ENCODE assay signal across 9 mouse cellular contexts in the genomic region with DNA sequence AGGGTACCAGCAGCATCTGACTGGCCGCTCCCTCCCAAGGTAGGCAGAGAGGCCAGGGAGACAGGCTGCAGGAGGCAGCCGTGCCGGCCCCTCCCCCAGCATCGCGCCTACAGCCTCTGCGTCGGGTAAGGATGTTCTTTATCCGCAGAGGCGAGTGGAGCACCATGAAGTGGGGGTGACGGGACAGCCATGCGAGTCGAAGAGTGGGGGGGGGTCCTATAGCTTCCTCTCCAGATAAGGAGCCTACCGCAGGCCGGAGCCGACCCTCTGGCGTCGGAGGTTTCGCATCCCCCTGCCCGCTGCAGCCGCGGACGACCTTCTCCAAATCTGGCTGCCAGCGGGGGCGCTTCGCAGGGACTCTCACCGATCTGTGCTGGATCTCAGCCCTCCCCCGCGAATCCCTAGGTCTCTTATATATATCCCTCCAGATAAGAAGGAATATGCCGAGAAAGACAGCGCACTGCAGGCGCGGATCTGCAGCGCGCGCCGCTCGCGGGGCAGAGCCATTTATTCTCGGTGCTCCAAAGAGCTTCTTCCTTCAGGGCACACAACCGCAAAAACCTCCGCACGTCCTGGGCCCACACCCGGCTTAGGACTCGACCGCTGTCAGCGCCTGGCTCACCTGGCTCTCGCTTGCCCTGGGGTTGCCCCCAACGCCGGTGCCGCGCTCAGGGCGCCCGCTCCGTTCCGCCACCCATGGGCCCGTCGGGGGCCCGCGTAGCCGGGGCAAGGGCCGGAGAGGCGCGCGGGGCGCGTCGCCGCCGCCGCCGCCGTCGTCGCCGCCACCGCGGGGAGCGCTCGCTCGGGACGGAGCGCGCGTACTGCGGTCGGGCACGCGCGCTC. TPM values are rescaled to one million over a fixed set of nuclear protein-coding genes. Genes with fewer than 3 reads are reported as not detected.
A peak's percentile ranks its signal among the peaks of the same experiment; 100 is the strongest.
DNase-seq lines count a peak whose midpoint lies in the region; ATAC-seq lines count a peak whose summit lies in the region.
"Had no signal": no experiment of that assay in that cellular context is flagged by ENCODE, and none has a peak within 500 bp of the region (broad histone marks: within the 10 kb centered on the region; RNA-seq: fewer than 3 reads in every experiment).

No protein-coding gene starts in this region.

- H3K27me3 ChIP-seq in embryonic facial prominence, embryonic 13.5 days, result peaks cover 100% of the 10 kb centered on the region
- H3K27me3 ChIP-seq in hindbrain, embryonic 11.5 days (ENCODE audit: control insufficient read depth, insufficient read depth, low read length), result peaks cover 18% of the 10 kb centered on the region; the same call in 1 of the 2 replicates
- H3K27me3 ChIP-seq in limb, embryonic 11.5 days (ENCODE audit: control insufficient read depth, insufficient read depth, low read length), result peaks cover 75% of the 10 kb centered on the region
- no peaks in the 10 kb centered on the region for H3K27me3 ChIP-seq in midbrain, embryonic 16.5 days (ENCODE audit: control insufficient read depth, insufficient read depth, low read depth, low read length)

- 0 out of 2 replicates have a peak, but pooled peaks have one; percentile 10 for ATAC-seq in embryonic facial prominence, embryonic 13.5 days (ENCODE audit: insufficient number of reproducible peaks, insufficient read depth, low FRiP score, low TSS enrichment, low read depth)
- peak; percentile 43 for ATAC-seq in hindbrain, embryonic 11.5 days (ENCODE audit: low FRiP score)
- ATAC-seq in limb, embryonic 11.5 days (ENCODE audit: insufficient number of reproducible peaks, low FRiP score, low TSS enrichment, low read depth), result no peak
- peak; percentile 21 for ATAC-seq in midbrain, embryonic 16.5 days

- DNase-seq in gastrocnemius, postnatal 14 days, result peak; percentile 35
- DNase-seq in gastrocnemius, postnatal 25 days, result no peak
- peak; percentile 54 for DNase-seq in MN1 (ENCODE audit: low spot score)
- peak; percentile 62 for DNase-seq in hindbrain, embryonic 11.5 days (ENCODE audit: low spot score)
- no peak for DNase-seq in limb, embryonic 11.5 days (ENCODE audit: low spot score)
- peak; percentile 46 for DNase-seq in thymus, postnatal 4 days

- H3K36me3 ChIP-seq in embryonic facial prominence, embryonic 13.5 days, result no peaks in the 10 kb centered on the region
- H3K36me3 ChIP-seq in hindbrain, embryonic 11.5 days (ENCODE audit: control insufficient read depth, insufficient read depth, low read length), result no peaks in the 10 kb centered on the region
- no peaks in the 10 kb centered on the region for H3K36me3 ChIP-seq in limb, embryonic 11.5 days (ENCODE audit: control insufficient read depth, insufficient read depth, low read length)
- H3K36me3 ChIP-seq in midbrain, embryonic 16.5 days (ENCODE audit: control insufficient read depth, insufficient read depth, low read length), result no peaks in the 10 kb centered on the region

- under 1% methylated on average over 80 of the region's 89 CpGs for WGBS in embryonic facial prominence, embryonic 13.5 days
- WGBS in hindbrain, embryonic 11.5 days, result 0% methylated on average over 72 of the region's 89 CpGs
- WGBS in limb, embryonic 11.5 days, result under 1% methylated on average over 80 of the region's 89 CpGs
- under 1% methylated on average over 88 of the region's 89 CpGs for WGBS in midbrain, embryonic 16.5 days

- peak overlapping the region; percentile 95 for H3K4me2 ChIP-seq in embryonic facial prominence, embryonic 13.5 days
- H3K4me2 ChIP-seq in hindbrain, embryonic 11.5 days (replicated peaks; ENCODE audit: low read depth, low read length), result peak overlapping the region; percentile 93
- H3K4me2 ChIP-seq in limb, embryonic 11.5 days (ENCODE audit: low read depth, severe bottlenecking), result peak overlapping the region; percentile 94
- H3K4me2 ChIP-seq in midbrain, embryonic 16.5 days (ENCODE audit: low read length), result peak overlapping the region; percentile 96

- H3K9me3 ChIP-seq in embryonic facial prominence, embryonic 13.5 days, result no peaks in the 10 kb centered on the region
- H3K9me3 ChIP-seq in hindbrain, embryonic 11.5 days (ENCODE audit: control insufficient read depth, low read length), result no peaks in the 10 kb centered on the region
- H3K9me3 ChIP-seq in limb, embryonic 11.5 days (ENCODE audit: control insufficient read depth, low read length), result no peaks in the 10 kb centered on the region
- no peaks in the 10 kb centered on the region for H3K9me3 ChIP-seq in midbrain, embryonic 16.5 days (replicated peaks; ENCODE audit: control insufficient read depth, low read length, poor library complexity, severe bottlenecking)

- H3K27ac ChIP-seq in embryonic facial prominence, embryonic 13.5 days, result no peak overlapping the region
- H3K27ac ChIP-seq in hindbrain, embryonic 11.5 days (ENCODE audit: low read depth, low read length), result peak overlapping the region; percentile 86
- no peak overlapping the region for H3K27ac ChIP-seq in limb, embryonic 11.5 days (replicated peaks; ENCODE audit: low read depth, low read length)
- H3K27ac ChIP-seq in midbrain, embryonic 16.5 days (ENCODE audit: low read length), result peak overlapping the region; percentile 98

- peak overlapping the region; percentile 70 for H3K4me3 ChIP-seq in embryonic facial prominence, embryonic 13.5 days
- peak overlapping the region; percentile 74 for H3K4me3 ChIP-seq in hindbrain, embryonic 11.5 days (ENCODE audit: low read depth, low read length)
- peak overlapping the region; percentile 45 for H3K4me3 ChIP-seq in limb, embryonic 11.5 days (ENCODE audit: low read depth, low read length)
- H3K4me3 ChIP-seq in midbrain, embryonic 16.5 days (ENCODE audit: low read depth, low read length), result peak overlapping the region; percentile 88

- H3K9ac ChIP-seq in embryonic facial prominence, embryonic 13.5 days, result peak overlapping the region; percentile 72
- H3K9ac ChIP-seq in hindbrain, embryonic 11.5 days (ENCODE audit: low read depth, low read length), result peak overlapping the region; percentile 89
- peak overlapping the region; percentile 34 for H3K9ac ChIP-seq in limb, embryonic 11.5 days (ENCODE audit: low read length)
- H3K9ac ChIP-seq in midbrain, embryonic 16.5 days (ENCODE audit: low read depth, low read length), result peak overlapping the region; percentile 99

- H3K4me1 ChIP-seq in embryonic facial prominence, embryonic 13.5 days, result peaks cover 14% of the 10 kb centered on the region
- peaks cover 24% of the 10 kb centered on the region for H3K4me1 ChIP-seq in hindbrain, embryonic 11.5 days (replicated peaks; ENCODE audit: control insufficient read depth, insufficient read depth, low read length)
- H3K4me1 ChIP-seq in limb, embryonic 11.5 days (ENCODE audit: control insufficient read depth, insufficient read depth, low read length), result peaks cover 10% of the 10 kb centered on the region
- H3K4me1 ChIP-seq in midbrain, embryonic 16.5 days (ENCODE audit: control insufficient read depth, insufficient read depth, low read length), result peaks cover 53% of the 10 kb centered on the region

- intact Hi-C loops in gastrocnemius, postnatal 14 days (cut with DNase I; ENCODE audit: low total_unique reads), result no loop called here

RNA-seq across cellular contexts. Expression of gene Dusp8, which starts 1.1 kb away (rescaled TPM):
- 10 to 100 TPM; 16.5 to 24.6 TPM for total RNA-seq in gastrocnemius, postnatal 14 days (2021)
- 10 to 100 TPM; 16.8 to 46.3 TPM for total RNA-seq in gastrocnemius, postnatal 25 days (2021)
- polyA plus RNA-seq in embryonic facial prominence, embryonic 13.5 days (2015; fragmentation: Nextera tagmentation; extraction: Ambion mirVana), result 2.4 and 2.6 TPM in 2 replicates
- polyA plus RNA-seq in hindbrain, embryonic 11.5 days (2014; fragmentation: Nextera tagmentation; extraction: Ambion mirVana), result 19.1 and 20.9 TPM in 2 replicates
- polyA plus RNA-seq in limb, embryonic 11.5 days (2014; fragmentation: Nextera tagmentation; extraction: Ambion mirVana), result 0.47 and 0.48 TPM in 2 replicates
- polyA plus RNA-seq in midbrain, embryonic 16.5 days (2015; fragmentation: Nextera tagmentation; extraction: Ambion mirVana), result 113 and 128 TPM in 2 replicates

RNA-seq across cellular contexts. Expression of gene Gm45618, which starts 26.0 kb away (rescaled TPM):
- not detected for total RNA-seq in gastrocnemius, postnatal 14 days (2021)
- total RNA-seq in gastrocnemius, postnatal 25 days (2021), result not detected
- polyA plus RNA-seq in embryonic facial prominence, embryonic 13.5 days (2015; fragmentation: Nextera tagmentation; extraction: Ambion mirVana), result not detected in 2 replicates
- not detected in 2 replicates for polyA plus RNA-seq in hindbrain, embryonic 11.5 days (2014; fragmentation: Nextera tagmentation; extraction: Ambion mirVana)
- polyA plus RNA-seq in limb, embryonic 11.5 days (2014; fragmentation: Nextera tagmentation; extraction: Ambion mirVana), result not detected in 2 replicates
- polyA plus RNA-seq in midbrain, embryonic 16.5 days (2015; fragmentation: Nextera tagmentation; extraction: Ambion mirVana), result 0.30 TPM in 1 of 2 replicates, not detected in the other
- total RNA-seq: left cerebral cortex, postnatal 10 days had no signal

RNA-seq across cellular contexts. Expression of gene Mob2, which starts 33.7 kb away (rescaled TPM):
- total RNA-seq in gastrocnemius, postnatal 14 days (2021), result 10 to 100 TPM; 26.6 to 32.0 TPM
- 10 to 100 TPM; 37.8 to 42.9 TPM for total RNA-seq in gastrocnemius, postnatal 25 days (2021)
- polyA plus RNA-seq in embryonic facial prominence, embryonic 13.5 days (2015; fragmentation: Nextera tagmentation; extraction: Ambion mirVana), result 66.1 and 69.2 TPM in 2 replicates
- polyA plus RNA-seq in hindbrain, embryonic 11.5 days (2014; fragmentation: Nextera tagmentation; extraction: Ambion mirVana), result 53.3 and 59.8 TPM in 2 replicates
- polyA plus RNA-seq in limb, embryonic 11.5 days (2014; fragmentation: Nextera tagmentation; extraction: Ambion mirVana), result 57.6 and 62.7 TPM in 2 replicates
- polyA plus RNA-seq in midbrain, embryonic 16.5 days (2015; fragmentation: Nextera tagmentation; extraction: Ambion mirVana), result 47.5 and 50.3 TPM in 2 replicates

RNA-seq across cellular contexts. Expression of gene Gm39115, which starts 41.3 kb away (rescaled TPM):
- total RNA-seq in gastrocnemius, postnatal 14 days (2021), result not detected
- not detected for total RNA-seq in gastrocnemius, postnatal 25 days (2021)
- not detected in 2 replicates for polyA plus RNA-seq in embryonic facial prominence, embryonic 13.5 days (2015; fragmentation: Nextera tagmentation; extraction: Ambion mirVana)
- not detected in 2 replicates for polyA plus RNA-seq in hindbrain, embryonic 11.5 days (2014; fragmentation: Nextera tagmentation; extraction: Ambion mirVana)
- not detected in 2 replicates for polyA plus RNA-seq in limb, embryonic 11.5 days (2014; fragmentation: Nextera tagmentation; extraction: Ambion mirVana)
- not detected in 2 replicates for polyA plus RNA-seq in midbrain, embryonic 16.5 days (2015; fragmentation: Nextera tagmentation; extraction: Ambion mirVana)
- total RNA-seq: left cerebral cortex, postnatal 10 days had no signal

RNA-seq across cellular contexts. Expression of gene Gm45337, which starts 49.9 kb away (rescaled TPM):
- not detected for total RNA-seq in gastrocnemius, postnatal 14 days (2021)
- not detected for total RNA-seq in gastrocnemius, postnatal 25 days (2021)
- polyA plus RNA-seq in embryonic facial prominence, embryonic 13.5 days (2015; fragmentation: Nextera tagmentation; extraction: Ambion mirVana), result not detected in 2 replicates
- polyA plus RNA-seq in hindbrain, embryonic 11.5 days (2014; fragmentation: Nextera tagmentation; extraction: Ambion mirVana), result not detected in 2 replicates
- polyA plus RNA-seq in limb, embryonic 11.5 days (2014; fragmentation: Nextera tagmentation; extraction: Ambion mirVana), result not detected in 2 replicates
- polyA plus RNA-seq in midbrain, embryonic 16.5 days (2015; fragmentation: Nextera tagmentation; extraction: Ambion mirVana), result not detected in 2 replicates
- total RNA-seq: left cerebral cortex, postnatal 10 days had no signal

Comparison
In these comparisons a context has a peak if more than half of its experiments do, and no peak if none do; other contexts are left out.
1. DNase-seq: peak in gastrocnemius, postnatal 14 days (single experiment), MN1 (single experiment), hindbrain, embryonic 11.5 days (single experiment) and thymus, postnatal 4 days (single experiment); none in gastrocnemius, postnatal 25 days (single experiment) and limb, embryonic 11.5 days (single experiment).
2. H3K27ac ChIP-seq: peak in hindbrain, embryonic 11.5 days (single experiment) and midbrain, embryonic 16.5 days (single experiment); none in embryonic facial prominence, embryonic 13.5 days (single experiment) and limb, embryonic 11.5 days (single experiment).
3. H3K9ac ChIP-seq: peak in every context shown above with its lines; median percentile 99 in midbrain, embryonic 16.5 days; 89 in hindbrain, embryonic 11.5 days; 72 in embryonic facial prominence, embryonic 13.5 days; 34 in limb, embryonic 11.5 days.
4. Peak in every context shown above with its lines, with median percentiles within 50 percentile points of each other: H3K4me2 ChIP-seq and H3K4me3 ChIP-seq.